Mouse (Mus musculus) CD4-positive naive resting alpha-beta T cell, adult 57 days (primary cell): Measurements from ENCODE around the gene Sclt1. TPM values are rescaled to one million over a fixed set of nuclear protein-coding genes. Genes with fewer than 3 reads are reported as not detected.

Experiments used
- total RNA-seq: library from RNA; stranded (reverse); gene quantifications from one replicate; pipeline ENCODE4 v1.2.4, GENCODE M21; 2023

Sclt1 gene
- 14.3 TPM for total RNA-seq

DNA sequence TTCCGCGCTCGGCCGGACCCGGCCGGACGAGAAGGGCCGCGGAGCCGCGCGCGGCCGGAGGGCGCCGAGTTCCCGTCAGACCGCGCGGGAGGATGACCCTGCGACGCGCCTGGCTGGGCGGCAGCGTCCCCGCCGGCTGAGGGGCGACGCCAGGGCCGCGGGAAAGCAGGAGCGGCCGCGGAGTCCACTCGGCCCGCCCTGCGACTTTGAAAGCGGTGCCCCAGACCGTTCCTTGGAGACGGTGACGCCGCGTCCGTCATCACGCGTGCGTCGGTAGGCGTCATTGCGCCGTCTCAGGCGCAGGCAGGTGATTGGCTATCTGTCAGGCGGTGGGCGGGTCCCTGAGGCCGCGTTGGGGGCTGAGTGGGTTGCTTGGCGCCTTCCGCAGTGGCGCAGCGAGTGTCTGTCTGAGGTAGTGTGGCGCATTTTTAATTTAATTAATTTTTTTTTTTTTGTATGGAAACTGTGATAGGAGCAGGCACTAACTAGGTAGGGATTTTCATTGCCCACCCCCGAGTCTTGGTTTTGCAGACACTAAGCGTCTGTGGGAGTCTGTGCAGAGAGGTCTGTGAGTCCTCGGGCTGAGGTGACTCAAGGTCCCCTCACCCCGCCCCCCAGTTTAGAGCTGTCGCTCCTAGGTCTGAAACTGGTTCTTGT, at the start of gene Sclt1, which contains the start of gene D3Ertd751e:
Gene Sclt1 (minus strand): TSS at position 237 of the 657 bp plus-strand sequence.
Gene D3Ertd751e (plus strand): TSS at position 334 of the 657 bp plus-strand sequence.

Other genes starting within 250 kb of the Sclt1 start
- gene Jade1, start 186.8 kb downstream of the Sclt1 start, total RNA-seq, result 51.1 TPM
- 14.4 TPM for gene D3Ertd751e, start 97 bp upstream of the Sclt1 start, total RNA-seq